Mouse (Mus musculus) liver, adult 2 months (tissue): ENCODE data around the gene Gmppb. TPM values are rescaled to one million over a fixed set of nuclear protein-coding genes. Genes with fewer than 3 reads are reported as not detected.

Experiments
- DNase-seq: peaks from one replicate; pipeline ENCODE4 v3.0.0-alpha.2; 2011; ENCODE audit warnings: low read depth, low spot score; ENCODE audit errors: extremely low read depth
- H3K27ac ChIP-seq: fragments of 200-500 bp; replicated peaks from 2 replicates; pipeline ENCODE4 v1.5.1; 2012; ENCODE audit warnings: low read depth, mild to moderate bottlenecking, control low read depth, inconsistent platforms, low read length; ENCODE audit not compliant: insufficient read depth
- H3K27me3 ChIP-seq: fragments of 200-500 bp; 2 replicates; pipeline ENCODE4 v1.6.1; 2012; ENCODE audit warnings: mild to moderate bottlenecking, moderate library complexity, low read length, inconsistent platforms; ENCODE audit not compliant: control insufficient read depth, insufficient read depth
- H3K36me3 ChIP-seq: fragments of 200-500 bp; 2 replicates; pipeline ENCODE4 v1.6.1; 2012; ENCODE audit warnings: low read length, inconsistent platforms; ENCODE audit not compliant: control insufficient read depth, insufficient read depth
- H3K4me1 ChIP-seq: fragments of 200-500 bp; 2 replicates; pipeline ENCODE4 v1.6.1; 2011; ENCODE audit warnings: low read length; ENCODE audit not compliant: control insufficient read depth, insufficient read depth
- H3K4me3 ChIP-seq: fragments of 200-500 bp; 2 replicates; pipeline ENCODE4 v1.5.1; 2011; ENCODE audit warnings: low read depth, mild to moderate bottlenecking, control low read depth, low read length, moderate library complexity; ENCODE audit not compliant: insufficient read depth
- H3K79me2 ChIP-seq: fragments of 200-500 bp; 2 replicates; pipeline ENCODE4 v1.6.1; 2012; ENCODE audit warnings: inconsistent platforms, mild to moderate bottlenecking, low read length, moderate library complexity; ENCODE audit not compliant: control insufficient read depth, insufficient read depth
- H3K9ac ChIP-seq: fragments of 200-500 bp; 2 replicates; pipeline ENCODE4 v1.6.1; 2012; ENCODE audit warnings: low read depth, mild to moderate bottlenecking, control low read depth, inconsistent platforms, low read length
- CTCF ChIP-seq: fragments of 200-500 bp; IDR thresholded peaks from 2 replicates; pipeline ENCODE4 v1.5.1; 2011; ENCODE audit warnings: low read depth, low read length, control low read depth
- POLR2A ChIP-seq: fragments of 200-500 bp; IDR thresholded peaks from 2 replicates; pipeline ENCODE4 v1.6.1; 2011; ENCODE audit warnings: low read length, control low read depth; ENCODE audit not compliant: insufficient read depth; ENCODE audit errors: extremely low read depth
- WGBS: fragments of 180-500 bp; shearing (Covaris S2); methylation state at CpG from one replicate; pipeline ENCODE4 v1.1.7; 2018; 5-methylcytosine and 5-hydroxymethylcytosine counted together
- polyA plus RNA-seq: library from polyadenylated mRNA; depleted of rRNA; stranded (reverse); fragments of >200 nt; gene quantifications from 2 replicates; pipeline ENCODE4 v1.2.3, GENCODE M21; 2012
- total RNA-seq: library from RNA; depleted of rRNA; stranded (reverse); fragments of >200 nt; gene quantifications from 2 replicates; pipeline ENCODE4 v1.2.3, GENCODE M21; 2014

Gene Gmppb
- total and polyA plus RNA-seq, 2 experiments, result 21.4 to 54.7 TPM

DNA sequence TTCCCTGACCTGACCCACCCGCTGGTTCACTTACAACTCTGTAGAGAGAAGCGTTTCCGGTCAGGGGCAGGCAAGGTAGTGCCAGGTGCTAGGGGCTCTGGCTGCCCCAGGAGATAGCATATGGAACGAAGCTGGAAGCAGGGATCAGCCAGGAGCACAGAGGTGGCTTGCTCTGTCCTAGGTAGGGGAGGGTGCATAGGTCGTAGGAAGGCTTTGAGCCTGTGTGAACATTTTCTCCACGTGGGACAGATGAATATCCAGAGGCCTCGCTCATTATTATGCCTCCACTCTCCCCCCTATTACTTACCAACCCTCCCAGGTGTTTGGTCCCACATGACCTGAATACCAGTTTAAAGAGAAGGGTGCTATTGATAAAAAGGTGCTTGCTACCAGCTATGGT is 3.4 kb downstream of the Gmppb start:
- H3K36me3 ChIP-seq, result peaks cover 3% of the 10 kb centered on the region; the same call in 1 of the 2 replicates
- DNase-seq, result no peak
- H3K4me1 ChIP-seq, result peaks cover 37% of the 10 kb centered on the region

GRCm38 (mm10) chr9:108052885-108053664 is 4.0 kb downstream of the Gmppb start, which contains the start of gene Amigo3:
TSS of gene Amigo3 (plus strand) at chr9:108053159.
- Histone ChIP-seq H3K36me3 (peaks cover 3% of the 10 kb centered on the region; the same call in 1 of the 2 replicates), H3K79me2 (peaks cover 4% of the 10 kb centered on the region; the same call in 1 of the 2 replicates), H3K4me3 (no peak within 1 kb of the TSS), H3K27me3 (no peaks in the 10 kb centered on the region), H3K4me1 (peaks cover 41% of the 10 kb centered on the region), H3K27ac (no peak within 1 kb of the TSS), H3K9ac (no peak within 1 kb of the TSS)
- peak; percentile 89 for DNase-seq
- WGBS, result 55% methylated on average over 20 of the region's 20 CpGs
- TF ChIP-seq POLR2A, result no peak
- TF ChIP-seq CTCF, result peak; percentile 92

More for the DNA sequence above, 3.4 kb downstream of the Gmppb start:
- Histone ChIP-seq H3K27ac (no peak overlapping the region), H3K9ac (no peak overlapping the region), H3K27me3 (no peaks in the 10 kb centered on the region), H3K79me2 (peaks cover 4% of the 10 kb centered on the region; the same call in 1 of the 2 replicates), H3K4me3 (no peak overlapping the region)
- TF ChIP-seq CTCF (no peak), POLR2A (no peak)
- 67% methylated on average over 7 of the region's 7 CpGs for WGBS

- Histone ChIP-seq H3K79me2 (peaks cover 4% of the 10 kb centered on the region; the same call in 1 of the 2 replicates), H3K27ac (no peak overlapping the region), H3K4me3 (no peak overlapping the region), H3K36me3 (peaks cover 4% of the 10 kb centered on the region; the same call in 1 of the 2 replicates), H3K4me1 (peaks cover 39% of the 10 kb centered on the region), H3K27me3 (no peaks in the 10 kb centered on the region), H3K9ac (no peak overlapping the region)
- no peak for TF ChIP-seq POLR2A
- TF ChIP-seq CTCF, result no peak
- WGBS, result 66% methylated on average over 15 of the region's 15 CpGs
- peak; percentile 74 for DNase-seq
These were observed 4.7 kb downstream of the Gmppb start for GRCm38 (mm10) chr9:108053665-108054225.

- 95% methylated on average over 22 of the region's 22 CpGs for WGBS
- DNase-seq, result no peak
- H3K27me3 ChIP-seq, result no peaks in the 10 kb centered on the region
- peaks cover 1% of the 10 kb centered on the region; the same call in 1 of the 2 replicates for H3K79me2 ChIP-seq
- H3K9ac ChIP-seq, result no peak overlapping the region
- H3K4me3 ChIP-seq, result no peak overlapping the region
- no peak for TF ChIP-seq POLR2A
- no peak for TF ChIP-seq CTCF
- H3K27ac ChIP-seq, result no peak overlapping the region
- peaks cover 5% of the 10 kb centered on the region; the same call in 1 of the 2 replicates for H3K36me3 ChIP-seq
- peaks cover 39% of the 10 kb centered on the region for H3K4me1 ChIP-seq
These were observed 5.4 kb downstream of the Gmppb start for GRCm38 (mm10) chr9:108054331-108055040.

DNA sequence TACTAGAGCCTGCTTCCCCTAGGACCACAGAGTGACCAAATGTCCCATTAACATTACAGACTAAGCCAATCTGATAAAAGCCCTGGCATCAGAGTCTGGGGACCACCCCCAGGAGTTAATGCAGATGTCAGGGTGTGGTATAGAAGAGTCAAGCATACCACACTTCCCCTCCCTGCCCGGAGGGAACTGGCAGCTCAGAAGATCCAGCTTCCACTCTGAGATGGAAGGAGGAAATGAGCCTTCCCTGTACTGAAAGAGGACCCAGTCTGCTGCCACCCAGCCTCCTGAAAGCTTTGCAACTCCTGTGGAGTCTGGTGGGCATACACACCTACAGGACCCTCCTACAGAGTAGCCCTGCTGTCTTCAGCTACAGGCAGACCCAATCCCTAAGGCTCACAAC is 6.0 kb downstream of the Gmppb start:
- Histone ChIP-seq H3K9ac (no peak overlapping the region), H3K36me3 (peaks cover 5% of the 10 kb centered on the region; the same call in 1 of the 2 replicates), H3K79me2 (no peaks in the 10 kb centered on the region), H3K27ac (no peak overlapping the region), H3K4me1 (peaks cover 34% of the 10 kb centered on the region), H3K27me3 (no peaks in the 10 kb centered on the region), H3K4me3 (no peak overlapping the region)
- 75% methylated on average over 1 of the region's 1 CpGs for WGBS
- TF ChIP-seq POLR2A (no peak), CTCF (no peak)
- DNase-seq, result no peak
